Mouse (Mus musculus) left cerebral cortex, postnatal 25 days (tissue): Measurements from ENCODE around the gene Samd13. TPM values are rescaled to one million over a fixed set of nuclear protein-coding genes. Genes with fewer than 3 reads are reported as not detected.

Experiments used
- total RNA-seq, 2 experiments: library from RNA; stranded (reverse); gene quantifications; 2 replicates each; pipeline ENCODE4 v1.2.3; 2021

The Samd13 gene
- total RNA-seq, 2 experiments from 2014 or later = 1.1 TPM; not detected in 1

Other genes with a start within 250 kb of the Samd13 start
- gene Ctbs, start 235.8 kb downstream of the Samd13 start, total RNA-seq = 1 to 10 TPM; 6.3 to 8.4 TPM
- gene Spata1, start 185.8 kb downstream of the Samd13 start, total RNA-seq = 1 to 10 TPM; 4.0 to 6.7 TPM
- gene Gng5, start 185.8 kb downstream of the Samd13 start, total RNA-seq = 10 to 100 TPM; 47.3 to 49.9 TPM
- gene Rpf1, start 164.2 kb downstream of the Samd13 start, total RNA-seq = 10 to 100 TPM; 15.7 to 18.5 TPM
- gene Uox, start 115.2 kb downstream of the Samd13 start, total RNA-seq = under 1 TPM; 0.39 to 0.80 TPM
- gene Dnase2b, start 70.0 kb downstream of the Samd13 start, total RNA-seq = not detected
- gene 4930503B20Rik, start 34.3 kb downstream of the Samd13 start, total RNA-seq = under 1 TPM in 1 of 2 experiments, not detected in 1; 0.37 TPM
- 100 to 1,000 TPM; 460 to 559 TPM for gene Prkacb, start 127.4 kb upstream of the Samd13 start, total RNA-seq
- 100 to 1,000 TPM; 175 to 189 TPM for gene Ttll7, start 166.8 kb upstream of the Samd13 start, total RNA-seq